18 mouse cellular contexts compared by ENCODE assay signal in genomic region chr13:48276981-48277380, GRCm38 (mm10). TPM values are rescaled to one million over a fixed set of nuclear protein-coding genes. Genes with fewer than 3 reads are reported as not detected.
DNase-seq lines count a peak whose midpoint lies in the region; ATAC-seq and TF ChIP-seq lines count a peak whose summit lies in the region.
"Had no signal": no experiment of that assay in that cellular context is flagged by ENCODE, and none has a peak within 500 bp of the region (broad histone marks: within the 10 kb centered on the region; RNA-seq: fewer than 3 reads in every experiment).

No protein-coding gene starts in this region.

- no peaks in the 10 kb centered on the region for H3K36me3 ChIP-seq in hindbrain, embryonic 12.5 days
- no peaks in the 10 kb centered on the region for H3K36me3 ChIP-seq in hindbrain, embryonic 10.5 days
- H3K36me3 ChIP-seq in forebrain, embryonic 12.5 days (replicated peaks): no peaks in the 10 kb centered on the region
- H3K36me3 ChIP-seq in hindbrain, postnatal 0 days (ENCODE audit: insufficient read depth, low read length): no peaks in the 10 kb centered on the region
- H3K36me3 ChIP-seq in neural tube, embryonic 14.5 days (ENCODE audit: control insufficient read depth, insufficient read depth, low read length): no peaks in the 10 kb centered on the region
- no peaks in the 10 kb centered on the region for H3K36me3 ChIP-seq in kidney, adult 2 months (ENCODE audit: control insufficient read depth, insufficient read depth, low read length)
- H3K36me3 ChIP-seq: limb, embryonic 15.5 days had no signal

- no peak overlapping the region for H3K4me3 ChIP-seq in hindbrain, embryonic 12.5 days
- H3K4me3 ChIP-seq in hindbrain, embryonic 10.5 days: no peak overlapping the region
- no peak overlapping the region for H3K4me3 ChIP-seq in forebrain, embryonic 12.5 days (replicated peaks)
- no peak overlapping the region for H3K4me3 ChIP-seq in hindbrain, postnatal 0 days (ENCODE audit: low read length)
- no peak overlapping the region for H3K4me3 ChIP-seq in neural tube, embryonic 14.5 days (ENCODE audit: low read depth, low read length)
- H3K4me3 ChIP-seq in kidney, adult 2 months (ENCODE audit: insufficient read depth, low read depth, low read length): no peak overlapping the region
- H3K4me3 ChIP-seq: limb, embryonic 15.5 days had no signal

- H3K9me3 ChIP-seq in hindbrain, embryonic 12.5 days (replicated peaks): no peaks in the 10 kb centered on the region
- no peaks in the 10 kb centered on the region for H3K9me3 ChIP-seq in hindbrain, embryonic 10.5 days
- no peaks in the 10 kb centered on the region for H3K9me3 ChIP-seq in forebrain, embryonic 12.5 days
- H3K9me3 ChIP-seq in hindbrain, postnatal 0 days (ENCODE audit: low read length): no peaks in the 10 kb centered on the region
- no peaks in the 10 kb centered on the region for H3K9me3 ChIP-seq in neural tube, embryonic 14.5 days (ENCODE audit: control insufficient read depth, low read length)
- H3K9me3 ChIP-seq: limb, embryonic 15.5 days had no signal

- no peak for TF ChIP-seq POLR2A in kidney, adult 2 months (IDR thresholded peaks at IDR 0.05; ENCODE audit: low read depth, low read length)

- no peak for DNase-seq in hindbrain, embryonic 10.5 days (ENCODE audit: low spot score)
- DNase-seq in hindbrain, postnatal 0 days (ENCODE audit: low spot score): peak; percentile 66
- no peak for DNase-seq in kidney, adult 2 months
- no peak for DNase-seq in left cerebral cortex, postnatal 36 days (ENCODE audit: low spot score in 2 of 2)
- no peak for DNase-seq in gastrocnemius, adult 18-20 months (ENCODE audit: low spot score)
- DNase-seq: B cell, adult 2 months; cerebellum, adult 2 months; embryo, embryonic 11 days; kidney, postnatal 10 days; lung, adult 18-20 months; lung, postnatal 4 days; thymus, adult 2 months had no signal

- TF ChIP-seq CTCF in hindbrain, postnatal 0 days (IDR thresholded peaks at IDR 0.05; ENCODE audit: low read depth): no peak
- no peak for TF ChIP-seq CTCF in kidney, adult 2 months (conservative IDR thresholded peaks at IDR 0.05; ENCODE audit: insufficient read depth, insufficient read length, low read depth, low read length)

- no peak overlapping the region for H3K9ac ChIP-seq in hindbrain, embryonic 12.5 days
- H3K9ac ChIP-seq in forebrain, embryonic 12.5 days: no peak overlapping the region
- no peak overlapping the region for H3K9ac ChIP-seq in hindbrain, postnatal 0 days (replicated peaks; ENCODE audit: low read length)
- 0 out of 2 replicates have a peak overlapping the region, but pooled peaks have one; percentile 2 for H3K9ac ChIP-seq in neural tube, embryonic 14.5 days (replicated peaks; ENCODE audit: low read depth, low read length)
- H3K9ac ChIP-seq: limb, embryonic 15.5 days had no signal

- intact Hi-C loops in left cerebral cortex, postnatal 36 days (cut with DNase I): no loop called here

- ATAC-seq in hindbrain, embryonic 12.5 days (ENCODE audit: low FRiP score): peak; percentile 49; the same call in 1 of the 2 replicates
- ATAC-seq in forebrain, embryonic 12.5 days (ENCODE audit: low FRiP score): no peak
- ATAC-seq in hindbrain, postnatal 0 days: peak; percentile 69
- no peak for ATAC-seq in neural tube, embryonic 14.5 days (ENCODE audit: low read depth)
- ATAC-seq: inflammation-experienced regulatory T-cells, adult 6 months had no signal

- WGBS in hindbrain, embryonic 12.5 days: 72% methylated on average over 7 of the region's 7 CpGs
- 87% methylated on average over 7 of the region's 7 CpGs for WGBS in hindbrain, embryonic 10.5 days
- 73% methylated on average over 7 of the region's 7 CpGs for WGBS in forebrain, embryonic 12.5 days
- WGBS in hindbrain, postnatal 0 days: 52% methylated on average over 7 of the region's 7 CpGs
- WGBS in neural tube, embryonic 14.5 days: 66% methylated on average over 7 of the region's 7 CpGs
- WGBS in kidney, adult 2 months: 85% methylated on average over 7 of the region's 7 CpGs

- 0 out of 2 replicates have a peak, but pooled peaks cover 4% of the 10 kb centered on the region for H3K27me3 ChIP-seq in hindbrain, embryonic 12.5 days
- peaks cover 11% of the 10 kb centered on the region; the same call in 1 of the 2 replicates for H3K27me3 ChIP-seq in hindbrain, embryonic 10.5 days (ENCODE audit: insufficient read depth, poor library complexity, severe bottlenecking)
- no peaks in the 10 kb centered on the region for H3K27me3 ChIP-seq in forebrain, embryonic 12.5 days
- H3K27me3 ChIP-seq in hindbrain, postnatal 0 days (ENCODE audit: insufficient read depth, low read length): no peaks in the 10 kb centered on the region
- no peaks in the 10 kb centered on the region for H3K27me3 ChIP-seq in neural tube, embryonic 14.5 days (ENCODE audit: control insufficient read depth, insufficient read depth, low read length)
- no peaks in the 10 kb centered on the region for H3K27me3 ChIP-seq in kidney, adult 2 months (replicated peaks; ENCODE audit: control insufficient read depth, insufficient read depth, low read length)
- H3K27me3 ChIP-seq: limb, embryonic 15.5 days had no signal

- H3K4me2 ChIP-seq in hindbrain, embryonic 12.5 days (replicated peaks): no peak overlapping the region
- H3K4me2 ChIP-seq in forebrain, embryonic 12.5 days: no peak overlapping the region
- H3K4me2 ChIP-seq in hindbrain, postnatal 0 days (ENCODE audit: low read depth, low read length): no peak overlapping the region
- H3K4me2 ChIP-seq in neural tube, embryonic 14.5 days (ENCODE audit: low read depth, low read length): no peak overlapping the region
- H3K4me2 ChIP-seq: limb, embryonic 15.5 days had no signal

- peak overlapping the region; percentile 72 for H3K27ac ChIP-seq in hindbrain, embryonic 12.5 days
- no peak overlapping the region for H3K27ac ChIP-seq in hindbrain, embryonic 10.5 days
- peak overlapping the region; percentile 57 for H3K27ac ChIP-seq in forebrain, embryonic 12.5 days
- peak overlapping the region; percentile 22; the same call in 1 of the 2 replicates for H3K27ac ChIP-seq in hindbrain, postnatal 0 days
- peak overlapping the region; percentile 57 for H3K27ac ChIP-seq in neural tube, embryonic 14.5 days (ENCODE audit: low read depth, low read length)
- H3K27ac ChIP-seq in kidney, adult 2 months (ENCODE audit: insufficient read depth, low read depth, low read length): no peak overlapping the region
- H3K27ac ChIP-seq: limb, embryonic 15.5 days had no signal

- H3K4me1 ChIP-seq in hindbrain, embryonic 12.5 days: peaks cover 20% of the 10 kb centered on the region
- H3K4me1 ChIP-seq in hindbrain, embryonic 10.5 days (replicated peaks): peaks cover 12% of the 10 kb centered on the region
- peaks cover 25% of the 10 kb centered on the region for H3K4me1 ChIP-seq in forebrain, embryonic 12.5 days
- peaks cover 15% of the 10 kb centered on the region; the same call in 1 of the 2 replicates for H3K4me1 ChIP-seq in hindbrain, postnatal 0 days (ENCODE audit: insufficient read depth, low read length)
- H3K4me1 ChIP-seq in neural tube, embryonic 14.5 days (ENCODE audit: control insufficient read depth, insufficient read depth, low read length): peaks cover 10% of the 10 kb centered on the region
- H3K4me1 ChIP-seq in kidney, adult 2 months (ENCODE audit: control insufficient read depth, insufficient read depth, low read length): no peaks in the 10 kb centered on the region

RNA-seq across cellular contexts. Expression of gene Id4, which starts 16.0 kb away (rescaled TPM):
- 85.5 and 96.2 TPM in 2 replicates for polyA plus RNA-seq in hindbrain, embryonic 12.5 days (2016; fragmentation: Nextera tagmentation; extraction: Ambion mirVana)
- 29.7 and 47.3 TPM in 2 replicates for polyA plus RNA-seq in hindbrain, embryonic 10.5 days (2016; fragmentation: Nextera tagmentation; extraction: Ambion mirVana)
- 233 and 239 TPM in 2 replicates for polyA plus RNA-seq in forebrain, embryonic 12.5 days (2016; fragmentation: Nextera tagmentation; extraction: Ambion mirVana)
- total RNA-seq in hindbrain, postnatal 0 days (2014; rRNA removed): 66.3 and 67.8 TPM in 2 replicates
- polyA plus RNA-seq in hindbrain, postnatal 0 days (2015; fragmentation: Nextera tagmentation; extraction: Ambion mirVana): 60.6 and 65.6 TPM in 2 replicates
- polyA plus RNA-seq in neural tube, embryonic 14.5 days (2014; fragmentation: Nextera tagmentation; extraction: Ambion mirVana): 105 and 146 TPM in 2 replicates
- 14.8 and 22.5 TPM in 2 replicates for polyA plus RNA-seq in kidney, adult 2 months (2012; rRNA removed)
- 10 to 100 TPM; 41.7 to 44.6 TPM for total RNA-seq in left cerebral cortex, postnatal 36 days (2021)
- under 1 TPM; 0.73 to 0.78 TPM for total RNA-seq in gastrocnemius, adult 18-20 months (2021)
- total RNA-seq: monocyte, adult 5-6 weeks had no signal
- polyA plus RNA-seq: inflammation-experienced regulatory T-cells, adult 6 months had no signal

Comparison
In these comparisons a context has a peak if more than half of its experiments do, and no peak if none do; other contexts are left out.
1. H3K27ac ChIP-seq: peak in hindbrain, embryonic 12.5 days (single experiment), forebrain, embryonic 12.5 days (single experiment), hindbrain, postnatal 0 days (single experiment) and neural tube, embryonic 14.5 days (single experiment); none in hindbrain, embryonic 10.5 days (single experiment) and kidney, adult 2 months (single experiment).
2. ATAC-seq: peak in hindbrain, embryonic 12.5 days (single experiment) and hindbrain, postnatal 0 days (single experiment); none in forebrain, embryonic 12.5 days (single experiment) and neural tube, embryonic 14.5 days (single experiment).